Mouse (Mus musculus) left cerebral cortex, adult 9 months (tissue): ENCODE data around the gene Gfy.

Source experiments
- DNase-seq, 2 experiments: peaks; one replicate each; pipeline ENCODE4 v3.0.0; 2022; ENCODE audit warnings: low spot score in 2 of 2

The Gfy gene

DNA sequence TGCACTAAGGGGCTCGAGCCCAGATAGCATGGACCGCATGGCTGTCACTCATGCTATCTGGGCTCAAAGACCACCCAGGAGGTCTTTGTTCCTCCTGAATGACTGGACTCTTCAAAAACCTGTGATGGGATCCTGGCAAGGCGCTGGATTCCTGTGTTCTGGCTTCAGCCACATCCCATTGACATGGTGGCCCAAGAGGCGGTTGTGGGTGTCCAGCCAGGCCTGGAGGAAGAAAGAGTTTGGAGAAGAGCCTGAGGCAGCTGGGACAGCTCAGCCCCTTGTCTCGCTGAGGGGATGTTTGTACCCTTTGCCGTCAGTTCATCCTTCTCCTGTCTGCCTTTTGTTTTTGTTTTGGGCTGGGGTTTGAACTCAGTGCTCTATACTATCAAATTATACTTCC lies 29.8 kb downstream of the Gfy start:
- DNase-seq: no peak

DNA sequence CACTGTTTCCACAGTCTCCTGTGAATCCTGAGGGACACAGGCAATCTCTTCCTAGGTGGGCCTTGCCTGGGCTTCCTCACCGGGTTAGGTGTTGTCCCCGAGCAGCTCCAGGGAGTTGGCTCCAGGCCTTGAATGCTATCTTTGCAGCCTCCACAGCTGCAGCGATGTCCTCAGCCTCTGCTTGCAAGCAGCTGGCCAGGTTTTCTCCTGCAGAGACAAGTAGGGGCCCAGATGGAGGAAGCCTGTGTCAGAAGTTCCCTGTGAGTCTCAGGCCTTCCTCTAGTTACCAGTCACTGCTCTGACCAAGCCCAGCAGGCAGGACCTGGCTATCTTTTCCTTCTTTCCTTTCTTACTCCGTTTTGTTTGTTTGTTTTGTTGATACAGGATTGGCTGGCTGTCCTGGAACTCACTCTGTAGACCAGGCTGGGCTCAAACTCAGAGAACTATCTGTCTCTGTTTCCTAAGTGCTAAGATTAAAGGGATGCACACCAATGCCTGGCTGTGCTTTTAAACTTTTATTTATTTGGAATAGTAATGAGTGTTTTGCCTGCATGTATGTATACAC lies 30.8 kb downstream of the Gfy start:
- no peak for DNase-seq

DNA sequence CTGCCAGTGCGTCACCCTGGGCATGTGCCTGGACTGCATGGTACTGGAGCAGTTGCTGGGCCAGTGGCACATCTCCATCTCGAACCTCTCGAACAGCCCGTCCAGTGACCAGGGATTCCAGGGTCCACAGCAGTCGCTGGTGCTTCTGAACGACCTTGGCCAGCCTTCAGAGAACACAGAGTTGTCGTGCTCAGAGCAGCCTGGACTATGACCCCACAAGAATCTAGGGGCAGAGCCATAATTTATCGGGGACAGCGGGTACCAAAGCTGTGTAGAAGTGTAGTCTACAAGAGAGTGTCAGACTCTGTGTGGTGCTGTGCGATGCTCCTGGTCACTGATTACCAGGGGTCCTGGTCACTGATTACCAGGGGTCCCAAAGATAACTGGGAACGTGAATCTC lies 31.5 kb downstream of the Gfy start:
- no peak for DNase-seq

DNA sequence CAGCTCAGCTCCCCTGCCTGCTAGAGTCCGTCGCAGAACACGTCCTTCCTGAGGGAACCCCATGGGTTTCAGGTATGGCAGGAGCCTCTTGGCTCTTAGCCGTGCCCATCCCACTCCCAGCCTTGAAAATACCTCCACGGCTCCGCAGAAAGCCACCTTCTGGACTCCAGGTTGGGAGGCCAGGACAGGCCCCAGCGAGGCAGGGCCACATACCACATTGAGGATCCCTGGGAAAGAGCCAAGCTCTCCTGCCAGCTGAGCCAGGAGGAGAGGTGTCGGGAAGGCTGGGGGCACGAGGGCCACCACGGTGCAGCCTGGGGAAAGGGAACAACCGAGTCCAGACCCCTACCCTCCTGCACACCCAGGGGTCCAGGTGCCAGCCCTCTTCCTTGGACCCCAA lies 32.1 kb downstream of the Gfy start:
- DNase-seq: no peak

DNA sequence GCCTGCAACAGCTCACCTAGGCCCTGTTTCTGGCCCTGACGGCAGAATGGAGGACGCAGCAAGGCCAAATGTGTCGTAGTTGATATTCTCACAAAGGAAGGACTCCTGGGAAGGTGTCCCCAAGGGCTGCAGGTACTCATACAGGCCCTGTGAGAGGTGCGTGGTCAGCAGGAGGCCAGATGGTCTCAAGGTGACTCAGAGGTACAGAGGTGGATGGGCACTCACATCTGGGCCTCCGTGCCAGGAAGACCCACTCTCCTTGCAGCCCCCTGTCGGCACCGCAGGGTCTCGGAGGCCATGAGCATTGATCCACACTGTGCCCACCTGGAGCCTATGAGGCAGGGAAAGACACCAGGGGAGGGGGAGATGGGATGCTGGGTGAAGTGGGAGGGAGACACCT lies 33.9 kb downstream of the Gfy start:
- no peak for DNase-seq

DNA sequence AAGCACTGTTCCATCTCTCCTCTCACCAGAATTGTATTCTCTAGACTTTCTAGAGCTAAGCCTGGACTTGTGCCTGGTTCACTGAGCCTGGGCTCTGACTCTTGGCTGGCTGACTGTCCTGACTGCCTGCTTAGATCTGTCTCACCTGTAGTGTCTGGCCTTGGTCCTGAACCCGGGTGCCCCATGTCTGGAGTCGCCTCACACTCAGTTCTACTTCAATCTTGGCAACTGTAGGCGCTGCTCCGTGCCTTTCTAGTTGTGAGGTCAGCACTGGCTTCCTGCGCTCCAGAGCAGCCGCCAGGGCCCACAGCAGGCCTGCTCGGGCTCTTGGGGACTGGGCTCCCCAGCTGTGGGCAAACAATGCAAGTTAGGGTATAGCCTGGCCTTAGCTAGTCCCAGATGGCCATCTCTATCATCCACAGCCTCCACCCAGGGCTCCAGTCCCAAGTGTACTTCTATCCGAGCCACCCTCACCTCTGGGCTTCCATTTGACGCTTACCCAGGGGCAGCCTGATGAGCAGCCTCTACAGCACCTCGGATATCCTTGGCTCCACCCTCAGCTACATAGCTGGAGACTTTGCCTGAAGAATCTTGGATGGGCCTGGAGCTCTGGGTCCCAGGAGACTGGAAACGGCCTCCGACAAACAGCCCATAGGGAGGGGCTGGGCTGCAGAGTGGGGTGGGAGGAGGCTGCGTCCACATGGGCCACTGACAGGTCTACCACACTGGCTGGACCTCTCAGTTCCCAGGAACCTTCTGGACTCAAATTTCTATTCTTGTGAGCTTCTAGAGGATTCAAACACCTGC lies 34.8 kb downstream of the Gfy start:
- DNase-seq: no peak

DNA sequence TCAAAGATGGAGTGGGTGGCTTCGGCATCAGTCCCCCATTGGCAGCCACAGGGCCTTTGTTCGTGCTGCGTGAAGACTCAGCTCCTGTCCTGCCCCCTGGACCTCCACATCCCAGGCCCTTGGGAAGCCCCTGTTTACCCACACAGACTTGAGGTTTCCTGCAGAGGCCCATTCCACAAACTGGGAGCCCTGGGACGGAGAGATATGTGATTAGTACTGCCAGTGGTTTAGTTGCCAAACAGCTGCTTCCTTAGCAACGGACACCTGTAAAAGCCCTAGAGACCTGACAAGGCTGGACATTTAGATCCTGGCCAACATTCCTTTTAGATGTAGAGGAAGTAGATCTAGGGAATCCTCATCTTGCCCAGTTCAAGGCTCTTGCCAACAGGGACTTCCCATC lies 37.5 kb downstream of the Gfy start:
- no peak for DNase-seq

DNA sequence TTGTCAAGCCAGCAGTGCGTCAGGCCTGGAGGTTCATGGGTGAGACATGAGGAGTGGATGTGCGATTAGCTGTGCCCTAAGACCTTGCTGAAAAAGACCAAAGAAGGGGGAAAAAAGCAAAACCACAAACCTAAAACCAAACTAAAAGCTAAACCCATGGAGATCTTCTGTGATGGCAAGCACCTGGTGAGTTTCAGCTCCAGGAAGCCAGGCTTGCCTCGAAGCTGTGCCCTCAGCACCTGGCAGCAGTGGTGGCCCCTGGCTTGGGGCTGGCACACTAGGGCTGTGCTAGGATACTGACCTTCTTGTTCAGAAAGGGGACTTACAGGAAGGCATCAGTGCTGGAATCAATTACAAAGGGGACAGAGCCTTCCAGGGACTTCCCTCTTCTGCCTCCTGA lies 38.0 kb downstream of the Gfy start:
- no peak for DNase-seq

DNA sequence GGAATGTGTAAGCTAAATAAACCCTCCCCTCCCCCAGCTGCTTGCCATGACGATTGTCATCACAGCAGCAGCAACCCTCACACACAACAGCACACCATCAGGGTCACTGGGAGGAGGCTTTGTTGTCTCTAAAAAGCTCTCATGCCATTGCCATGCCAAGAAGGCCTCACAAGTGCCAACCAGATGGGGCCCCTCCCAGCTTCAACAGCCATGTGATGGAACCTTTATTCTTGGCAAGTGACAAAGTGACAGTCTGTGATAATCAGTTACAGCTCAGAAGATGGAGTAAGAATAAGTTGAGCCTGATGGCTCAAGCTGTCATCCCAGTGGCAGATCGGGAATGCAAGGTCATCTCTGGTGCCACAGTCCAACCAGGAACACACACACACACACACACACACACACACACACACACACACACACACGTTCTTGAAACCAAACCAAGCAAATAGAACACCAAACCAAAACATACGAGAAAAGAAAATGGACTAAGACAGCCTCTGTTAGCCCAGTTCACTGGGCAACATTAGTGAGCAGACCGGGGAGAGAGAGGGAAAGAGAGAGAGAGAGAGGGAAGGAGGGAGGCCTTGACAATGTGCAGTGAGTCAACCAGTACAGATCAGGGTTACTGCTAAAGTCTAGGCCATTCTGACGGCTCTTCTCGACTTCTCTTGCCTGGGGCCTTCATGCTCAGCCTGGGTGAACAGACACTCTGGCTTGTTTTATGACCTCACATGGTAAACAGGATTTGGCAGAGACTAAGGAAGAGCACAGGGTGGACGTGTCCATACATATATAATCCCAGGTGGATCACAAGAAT lies 39.3 kb downstream of the Gfy start:
- no peak for DNase-seq

DNA sequence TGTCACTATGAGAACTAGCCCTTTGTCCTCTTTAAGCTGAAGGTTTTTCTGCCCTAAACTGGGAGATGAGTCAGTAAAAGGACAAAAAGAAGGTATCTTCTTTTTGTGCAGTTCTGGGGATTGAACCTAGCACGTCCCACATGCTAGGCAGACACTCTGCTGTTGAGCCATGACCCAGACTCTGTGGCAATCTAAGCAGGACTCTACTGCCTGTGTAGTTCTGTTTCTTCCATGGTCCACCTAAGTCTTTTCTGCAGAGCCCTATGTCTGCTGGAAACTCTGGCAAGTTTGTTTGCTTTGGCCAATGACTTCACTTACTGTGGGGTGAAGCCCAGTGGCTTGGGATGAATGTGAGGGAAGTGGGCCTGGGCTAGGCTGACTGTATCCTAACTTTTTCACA lies 41.0 kb downstream of the Gfy start:
- no peak for DNase-seq

DNA sequence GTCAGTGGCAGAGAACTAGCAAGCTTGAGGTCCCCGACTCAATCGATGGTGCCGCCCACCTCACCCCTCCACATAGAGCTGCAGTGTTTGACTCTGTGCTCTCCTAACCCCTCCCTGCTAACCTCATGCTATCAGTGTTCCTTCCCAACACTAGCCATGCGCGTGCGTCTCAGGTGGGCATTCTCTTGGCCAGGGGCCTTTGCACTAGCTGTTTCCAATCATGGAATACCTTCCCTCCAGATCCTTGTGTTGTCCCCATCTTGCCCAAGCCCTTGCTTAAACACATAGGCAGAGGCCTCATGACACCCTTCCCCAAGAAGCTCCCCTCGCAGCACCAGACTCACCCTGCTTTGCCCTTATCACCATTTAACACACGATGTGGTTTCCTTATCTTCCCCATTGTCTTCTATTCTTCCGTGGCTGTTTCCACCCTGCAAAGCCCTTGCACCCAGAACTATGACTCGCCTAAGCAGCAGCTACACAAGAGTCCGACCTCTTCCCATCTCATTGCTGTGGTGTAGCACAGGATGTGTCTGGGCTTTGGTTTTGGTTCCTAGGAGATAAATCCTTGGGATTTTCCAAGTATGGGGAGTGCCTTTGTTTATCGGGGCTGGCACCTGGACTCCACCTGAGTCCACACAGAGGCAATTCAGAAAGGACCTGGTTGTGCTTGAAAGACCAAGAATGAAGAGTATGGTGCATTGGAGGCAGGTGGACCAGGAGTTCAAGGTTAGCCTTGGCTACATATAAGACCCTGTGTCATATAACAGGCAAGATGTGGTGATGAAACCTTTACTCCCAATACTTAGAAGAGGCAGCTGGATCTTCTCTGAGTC lies 42.0 kb downstream of the Gfy start:
- DNase-seq: no peak

DNA sequence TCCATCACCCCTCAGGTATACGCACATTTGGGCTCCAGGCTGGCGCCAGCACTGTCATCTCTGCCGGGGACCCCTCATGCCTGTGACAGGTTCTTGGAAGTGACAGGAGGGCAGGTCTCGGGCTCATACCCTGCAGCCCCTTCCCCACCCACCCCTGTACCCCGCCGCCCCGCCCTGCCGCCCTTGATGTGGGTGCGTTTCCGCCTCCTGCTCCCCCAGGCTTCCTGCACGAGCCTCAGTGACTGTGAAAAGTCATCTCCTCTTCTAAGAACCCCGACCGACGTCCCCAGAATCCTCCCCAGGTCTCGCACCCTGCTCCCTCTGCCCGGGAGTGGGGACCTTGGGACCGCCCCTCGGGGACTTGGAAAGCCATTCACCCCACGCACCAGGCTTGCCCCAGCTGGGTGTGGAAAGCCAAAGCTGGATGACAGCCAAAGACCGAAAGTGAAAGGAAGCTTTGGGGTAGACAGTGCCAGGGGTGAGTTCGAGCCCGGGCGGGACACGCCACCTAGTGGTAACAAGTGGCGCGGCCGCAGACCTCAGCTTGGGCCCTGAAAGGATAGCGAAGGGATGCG lies 43.3 kb downstream of the Gfy start, which contains the start of the genes Gm45713 and Flt3l:
Gene Gm45713, minus strand, starts transcription at position 239 of the 575 bp plus-strand sequence.
Gene Flt3l, minus strand, starts transcription at position 440 of the 575 bp plus-strand sequence.
- DNase-seq: peak in 1 of 2 experiments; percentile 93

DNA sequence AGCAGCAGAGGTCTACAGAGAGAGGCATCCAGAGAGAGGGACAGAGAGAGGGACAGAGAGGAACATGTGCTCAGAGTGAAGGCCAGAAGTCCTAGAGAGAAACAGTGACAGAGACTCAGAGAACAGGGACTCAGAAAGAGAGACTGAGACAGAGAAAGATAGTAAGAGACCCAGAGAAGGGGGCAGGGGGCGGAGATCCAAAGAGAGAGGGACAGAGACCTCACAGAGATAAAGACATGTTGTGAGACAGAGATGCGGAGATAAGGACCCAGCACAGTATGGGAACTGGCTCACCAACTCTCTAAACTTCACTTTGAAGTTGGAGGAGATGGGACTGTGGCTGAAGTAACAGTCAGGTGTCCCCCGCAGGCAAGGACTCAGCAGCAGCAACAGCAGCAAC lies 44.0 kb downstream of the Gfy start:
- DNase-seq: no peak

DNA sequence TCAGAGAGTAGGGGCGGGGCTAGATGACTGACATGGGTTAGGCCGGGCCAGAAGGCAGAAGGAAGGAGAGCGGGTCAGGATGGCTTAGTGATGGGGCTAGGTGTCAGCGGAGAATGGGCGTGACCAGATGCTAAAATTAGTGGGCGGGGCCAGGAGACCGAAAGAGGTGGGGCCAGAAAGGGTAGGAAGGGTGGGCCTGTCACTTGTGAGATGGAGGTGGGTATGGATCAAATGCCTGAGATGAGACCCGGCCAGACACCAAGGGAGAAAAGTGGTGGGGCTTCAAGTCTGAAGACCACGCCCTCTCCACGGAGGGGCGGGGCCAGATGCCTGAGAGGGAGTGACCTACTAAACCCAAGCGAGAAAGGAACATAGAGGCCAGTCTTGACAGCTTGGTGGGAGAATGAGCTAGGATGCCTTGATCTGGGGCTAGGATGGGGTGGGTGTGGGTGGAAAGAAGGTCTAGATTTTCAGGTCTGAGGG lies 44.8 kb downstream of the Gfy start:
- DNase-seq: no peak

DNA sequence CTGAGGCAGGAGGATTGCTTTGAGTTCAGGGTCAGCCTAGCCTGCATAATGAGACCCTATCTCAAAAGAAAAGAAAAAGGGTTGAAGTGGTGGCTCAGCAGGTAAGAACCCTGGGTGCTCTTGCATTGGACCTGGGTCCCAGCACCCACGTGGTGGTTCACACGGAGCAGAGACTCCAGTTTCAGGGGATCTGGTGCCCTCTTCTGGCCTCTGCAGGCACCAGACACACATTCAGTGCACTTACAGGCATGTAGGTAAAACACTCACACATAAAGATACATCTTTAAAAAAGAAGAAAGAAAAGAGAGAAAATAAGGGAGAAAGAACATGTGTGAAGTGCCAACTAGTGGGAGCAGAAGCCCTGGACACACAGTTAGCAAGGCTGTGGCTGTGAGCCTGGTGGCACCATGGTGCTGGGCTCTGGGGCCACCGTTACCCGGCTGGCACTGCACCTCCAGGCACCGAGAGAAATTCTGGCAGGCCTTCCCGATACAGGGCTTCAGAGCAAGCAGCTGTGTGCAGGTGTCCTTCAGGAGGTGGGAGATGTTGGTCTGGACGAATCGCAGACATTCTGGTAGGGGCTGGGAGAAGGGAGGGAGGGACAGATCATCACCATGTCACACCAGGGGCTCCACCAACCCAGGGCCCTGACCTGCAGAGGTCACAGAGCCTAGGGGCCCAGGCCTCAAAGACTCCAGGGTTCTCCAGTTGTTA lies 45.8 kb downstream of the Gfy start:
- DNase-seq: no peak

DNA sequence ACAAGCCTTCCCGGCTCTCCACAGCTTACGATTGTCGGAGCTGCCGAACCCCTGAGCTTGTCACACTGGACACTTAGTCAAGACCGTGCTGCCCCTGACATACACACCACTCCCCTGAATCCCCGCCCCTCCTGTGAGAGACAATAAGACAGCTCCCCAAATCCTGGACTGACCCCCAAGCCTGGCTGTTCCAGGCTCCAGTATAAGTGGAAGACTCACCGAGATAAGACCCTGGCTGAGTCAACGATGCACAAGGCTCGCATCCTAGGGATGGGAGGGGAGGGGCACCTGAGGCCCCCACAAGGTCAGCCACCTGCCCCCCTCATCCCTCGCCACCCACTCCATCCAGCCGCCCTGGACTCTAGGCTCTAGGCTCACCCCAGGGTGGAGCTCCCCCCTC lies 47.5 kb downstream of the Gfy start:
- DNase-seq: no peak

DNA sequence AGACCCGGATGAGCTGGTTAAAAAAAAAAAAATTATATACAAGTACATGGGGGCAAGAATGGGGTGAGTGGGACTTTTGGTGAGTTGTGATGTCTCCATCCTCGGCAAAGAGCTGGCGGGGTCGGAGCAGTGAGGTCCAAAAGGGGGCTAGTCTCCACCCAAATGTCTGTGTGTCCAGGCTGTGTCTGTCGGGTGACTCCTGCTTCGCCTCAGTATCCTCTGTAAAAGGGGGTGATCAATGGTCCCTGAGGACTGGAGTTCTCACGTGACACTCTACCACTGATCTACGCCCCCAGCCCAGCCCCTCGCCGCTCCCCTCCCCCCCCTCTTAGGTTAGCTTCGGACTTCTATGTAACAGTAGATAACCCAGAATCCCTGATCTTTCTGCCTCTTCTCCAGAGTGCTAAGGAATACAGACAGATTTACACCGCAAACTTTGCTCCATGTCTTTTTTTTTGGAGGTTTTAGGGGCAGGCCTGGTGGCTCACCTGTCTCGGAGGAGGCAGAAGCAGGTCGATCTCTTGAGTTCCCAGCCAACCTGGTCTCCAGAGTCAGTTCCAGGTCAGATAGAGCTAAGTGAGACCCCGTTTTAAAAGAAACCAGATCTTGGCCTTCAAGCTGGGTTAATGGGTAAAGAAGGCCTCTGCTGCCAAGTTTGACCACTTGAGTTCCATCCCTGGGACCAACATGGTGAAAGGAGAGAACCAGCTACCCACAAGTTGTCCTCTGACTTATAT lies 49.4 kb downstream of the Gfy start:
- DNase-seq: no peak

DNA sequence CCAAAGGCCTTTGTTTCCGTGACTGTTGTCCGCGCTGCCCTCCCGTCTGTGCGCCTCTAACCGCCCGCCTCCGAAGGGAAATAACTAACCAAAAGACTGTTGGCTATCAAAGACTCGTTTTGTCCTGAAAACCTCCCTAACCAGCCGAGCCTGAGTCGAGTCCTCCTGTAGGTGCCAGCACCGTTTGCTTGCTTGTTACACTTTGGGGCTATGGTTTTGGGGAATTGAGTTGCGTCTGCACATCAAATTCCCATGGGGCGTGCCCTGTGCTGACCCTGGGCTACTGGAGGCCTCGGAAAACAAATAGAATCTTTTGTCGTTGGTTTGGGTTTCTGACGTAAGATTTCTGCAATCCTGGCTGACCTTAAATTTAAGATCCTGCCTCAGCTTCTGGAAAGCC lies 50.1 kb downstream of the Gfy start:
- DNase-seq: no peak

DNA sequence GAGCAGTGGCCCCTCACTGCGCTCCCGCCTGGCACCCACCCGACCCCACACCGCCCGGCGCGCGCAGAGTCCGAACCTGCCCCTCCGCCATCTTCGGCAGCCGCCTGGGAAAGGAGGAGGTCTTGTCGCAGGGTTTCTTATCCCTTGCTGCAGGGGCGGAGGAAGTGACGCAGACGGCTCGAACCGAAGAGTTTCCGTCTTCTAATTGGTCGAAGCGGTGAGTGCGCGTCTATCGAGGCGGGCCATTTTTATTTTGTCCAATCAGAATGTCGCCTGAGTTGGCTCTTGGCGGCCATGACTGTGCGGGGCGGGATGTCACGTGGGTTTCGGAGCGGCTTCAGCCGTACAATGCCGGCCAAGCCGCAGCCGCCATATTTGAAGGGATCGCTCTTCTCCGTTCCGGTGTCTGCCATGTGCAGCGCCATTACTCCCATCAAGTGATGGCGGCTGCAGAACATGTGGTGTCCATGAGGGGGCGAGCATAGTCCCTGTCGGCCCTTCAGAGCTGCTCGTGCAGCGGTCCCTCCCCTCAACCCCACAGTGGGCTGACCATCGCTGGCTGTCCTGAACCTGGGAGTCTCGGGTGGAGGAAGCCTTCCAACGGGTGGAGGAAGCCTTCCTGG lies 50.6 kb downstream of the Gfy start, which contains the start of gene Rpl13a:
Gene Rpl13a, minus strand, starts transcription at position 138 of the 623 bp plus-strand sequence.
- peak; percentile 99 to 100 for DNase-seq
